Mouse (Mus musculus) frontal cortex, postnatal 36 days (tissue): ENCODE results near the gene Wdr93.

Experiments
- DNase-seq, 2 experiments: peaks; one replicate each; pipeline ENCODE4 v3.0.0; 2022; ENCODE audit warnings: low spot score in 2 of 2

Wdr93 gene

GRCm38 (mm10) chr7:79801391-79801790, 58.4 kb downstream of the Wdr93 start:
- no peak for DNase-seq

DNA sequence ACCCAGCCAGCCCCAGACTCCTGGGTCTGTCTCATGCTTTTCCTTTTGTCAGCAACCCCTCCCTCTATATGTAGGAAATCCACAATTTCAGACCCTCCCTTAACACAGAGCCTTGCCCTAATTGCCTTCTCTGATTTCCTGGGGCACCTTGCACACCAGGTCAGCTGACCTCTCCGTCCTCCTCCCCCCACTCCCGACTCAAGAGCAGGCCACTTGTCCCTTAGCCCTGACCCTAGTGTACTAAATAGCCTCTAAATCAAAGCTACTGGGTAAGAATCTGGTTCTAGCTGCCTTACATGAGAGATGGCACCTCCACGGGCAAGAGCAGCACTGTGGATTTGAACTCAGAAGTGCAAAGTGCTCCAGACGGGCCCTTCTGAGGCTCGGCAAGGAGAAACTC, 59.1 kb downstream of the Wdr93 start:
- DNase-seq, result no peak

DNA sequence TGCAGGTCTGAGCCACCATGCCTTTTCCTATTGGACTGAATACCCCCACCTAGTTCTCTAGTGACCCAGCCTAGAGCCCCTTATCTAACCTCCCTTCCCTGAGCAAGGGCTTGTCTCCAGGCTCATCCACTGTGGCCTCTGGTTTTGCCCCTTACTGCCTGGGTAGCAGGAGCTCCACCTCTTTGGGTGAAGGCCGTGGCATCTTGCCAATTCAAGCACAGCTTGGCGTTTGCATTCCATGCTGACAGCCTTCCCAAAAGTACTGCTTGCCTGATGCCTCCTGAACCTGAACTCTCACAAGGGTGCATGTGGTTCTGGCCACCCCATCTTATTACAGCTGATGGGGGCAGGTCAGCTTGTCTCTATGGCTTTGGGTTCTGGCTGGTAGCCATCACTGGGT, 60.9 kb downstream of the Wdr93 start:
- no peak for DNase-seq

- no peak for DNase-seq
These were observed 65.6 kb downstream of the Wdr93 start for GRCm38 (mm10) chr7:79808561-79808960.

DNA sequence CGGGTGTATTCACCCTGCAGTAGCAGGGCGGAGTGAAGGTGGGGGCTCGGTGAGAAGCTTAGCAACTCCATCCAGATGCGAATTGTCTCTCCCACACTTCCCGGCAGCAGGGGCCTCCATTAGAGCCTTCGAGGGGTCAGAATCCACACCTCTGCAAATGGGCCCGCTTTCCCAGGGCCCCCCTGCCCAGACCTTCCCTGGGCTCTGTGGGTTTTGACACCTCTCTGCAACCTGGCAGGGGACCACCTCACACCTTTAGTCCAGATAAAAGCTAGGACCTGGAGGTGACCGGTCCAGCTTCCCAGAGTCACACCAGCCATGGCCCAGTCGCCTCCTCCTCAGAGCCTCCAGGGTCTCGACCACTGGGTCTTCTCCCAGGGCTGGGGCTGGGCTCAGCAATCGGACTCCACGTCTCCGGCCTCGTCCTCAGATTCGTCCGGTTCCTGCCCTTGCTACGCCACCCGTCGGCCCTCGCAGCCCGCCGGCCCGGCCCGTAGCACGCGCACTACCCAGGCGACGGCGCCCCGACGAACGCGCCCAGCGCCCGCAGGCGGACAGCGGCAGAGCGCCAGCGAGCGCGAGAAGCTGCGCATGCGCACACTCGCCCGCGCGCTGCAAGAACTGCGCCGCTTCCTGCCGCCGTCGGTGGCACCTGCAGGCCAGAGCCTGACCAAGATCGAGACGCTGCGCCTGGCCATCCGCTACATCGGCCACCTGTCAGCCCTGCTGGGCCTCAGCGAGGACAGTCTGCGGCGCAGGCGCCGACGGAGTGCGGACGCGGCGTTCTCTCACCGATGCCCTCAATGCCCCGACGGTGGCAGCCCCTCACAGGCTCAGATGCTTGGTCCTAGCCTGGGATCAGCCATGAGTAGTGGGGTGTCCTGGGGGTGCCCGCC, 67.9 kb downstream of the Wdr93 start, which contains the start of gene Mesp2:
TSS of gene Mesp2 (plus strand) at position 117 of the 896 bp plus-strand sequence.
- peak; percentile 58 to 68 for DNase-seq

GRCm38 (mm10) chr7:79813409-79813808, 70.4 kb downstream of the Wdr93 start:
- DNase-seq, result no peak

DNA sequence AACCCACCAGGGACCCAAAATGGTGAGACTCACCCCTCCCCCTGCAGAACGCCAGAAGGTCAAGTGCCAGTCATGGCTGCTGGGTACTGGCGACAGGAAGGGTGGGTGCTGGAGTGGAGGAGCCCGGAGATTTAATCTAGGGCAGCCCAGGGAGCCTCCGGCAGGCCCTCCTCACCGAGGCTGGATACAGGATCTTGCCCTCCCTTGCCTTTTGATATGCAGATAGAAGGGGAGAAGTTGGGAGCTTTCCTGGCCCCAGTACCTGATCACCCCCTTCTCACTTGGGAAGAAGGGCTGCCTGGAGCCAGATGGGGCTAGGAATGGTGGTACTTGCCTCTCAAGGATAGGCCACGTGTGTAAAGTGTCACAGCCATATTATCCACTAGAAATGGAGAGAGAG, 75.4 kb downstream of the Wdr93 start:
- DNase-seq, result no peak

DNA sequence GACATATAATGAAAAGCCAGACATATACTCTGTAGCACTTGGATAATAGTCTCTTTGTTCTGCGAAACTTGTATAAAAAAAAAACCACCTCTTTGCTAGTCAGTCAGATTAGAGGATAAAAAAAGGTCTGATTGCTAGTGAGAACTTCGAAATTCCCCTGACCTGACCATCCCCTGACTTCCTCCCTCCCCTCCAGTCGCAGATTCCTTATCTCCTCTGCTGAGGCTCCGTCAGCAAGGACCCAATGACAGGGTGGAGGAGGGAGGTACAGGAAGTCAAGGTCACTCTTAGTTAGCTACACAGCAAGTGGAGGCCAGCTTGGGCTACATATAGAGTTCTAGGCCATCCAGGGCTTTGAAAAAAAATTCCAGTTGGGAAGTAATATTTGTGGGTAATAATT, 76.6 kb downstream of the Wdr93 start:
- DNase-seq, result no peak

- DNase-seq, result no peak
These were observed 77.0 kb downstream of the Wdr93 start for GRCm38 (mm10) chr7:79819996-79820395.

DNA sequence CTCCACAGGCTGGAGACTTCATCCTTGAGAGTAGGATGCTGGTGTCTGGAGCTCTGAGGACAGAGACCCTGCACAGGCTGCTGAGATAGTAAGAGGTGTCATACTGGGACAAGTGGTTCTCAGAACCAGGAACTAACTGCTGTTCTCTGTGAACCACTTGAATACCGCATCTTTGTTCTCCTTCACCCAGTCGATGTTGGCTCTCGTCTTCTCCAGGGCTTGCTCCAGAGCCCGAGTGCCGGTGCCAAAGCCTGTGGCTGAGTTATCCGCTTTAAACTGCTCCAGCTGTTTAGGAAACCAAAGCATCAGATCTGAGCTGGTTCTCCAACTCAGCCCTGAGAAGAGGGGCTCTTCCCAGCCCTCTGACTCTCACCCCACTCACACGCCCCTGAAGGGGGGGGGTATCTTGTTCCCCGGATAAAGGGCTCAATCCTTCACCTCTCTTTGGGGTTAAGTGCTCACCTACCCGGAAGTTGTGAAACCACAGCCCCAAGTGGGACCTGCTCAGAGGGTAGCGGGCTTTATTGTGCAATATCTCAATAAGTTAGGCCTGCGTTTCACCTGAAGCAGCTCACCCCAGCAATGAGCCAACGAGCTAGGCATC, 79.2 kb downstream of the Wdr93 start:
- DNase-seq, result no peak

DNA sequence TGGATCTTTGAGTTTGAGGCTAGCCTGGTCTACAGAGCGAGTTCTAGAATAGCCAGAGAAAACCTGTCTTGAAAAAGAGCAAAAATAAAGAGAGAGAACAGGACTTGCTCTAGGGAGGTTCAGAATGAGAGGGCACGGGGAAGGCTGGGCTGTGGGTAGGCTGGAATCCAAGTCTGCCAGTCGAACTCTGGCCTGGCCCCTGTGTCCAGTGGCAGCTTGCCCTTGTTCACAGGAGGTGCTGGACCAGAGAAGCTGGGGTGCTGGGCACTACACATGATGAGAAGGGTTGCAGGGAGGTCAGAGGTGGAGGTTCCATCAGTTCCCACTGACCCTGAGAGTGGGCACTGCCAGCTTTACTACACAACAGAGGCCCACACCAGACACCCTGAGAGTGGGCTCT, 85.4 kb downstream of the Wdr93 start:
- DNase-seq, result no peak

GRCm38 (mm10) chr7:79831145-79831544, 88.2 kb downstream of the Wdr93 start:
- DNase-seq, result no peak

DNA sequence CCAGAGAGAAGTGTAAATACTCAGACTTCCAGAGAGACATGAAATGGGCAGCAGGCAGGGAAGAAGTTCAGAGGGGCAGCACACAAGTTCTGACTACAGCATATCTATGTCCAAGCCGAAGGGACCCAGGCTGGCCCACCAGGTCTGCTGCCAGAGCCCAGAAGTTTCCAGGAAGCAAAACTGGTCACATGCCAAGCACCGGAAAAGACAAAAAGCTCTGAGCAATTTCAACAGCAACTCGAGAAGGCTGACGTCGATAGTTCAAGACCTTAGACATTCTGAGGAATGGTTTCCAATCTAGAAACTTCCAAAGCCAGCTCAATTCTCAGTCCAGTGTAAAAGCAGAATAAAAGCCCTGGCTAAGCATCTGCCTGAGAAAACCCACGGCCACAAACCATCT, 88.6 kb downstream of the Wdr93 start:
- no peak for DNase-seq

- no peak for DNase-seq
These were observed 90.0 kb downstream of the Wdr93 start for GRCm38 (mm10) chr7:79832980-79833379.

DNA sequence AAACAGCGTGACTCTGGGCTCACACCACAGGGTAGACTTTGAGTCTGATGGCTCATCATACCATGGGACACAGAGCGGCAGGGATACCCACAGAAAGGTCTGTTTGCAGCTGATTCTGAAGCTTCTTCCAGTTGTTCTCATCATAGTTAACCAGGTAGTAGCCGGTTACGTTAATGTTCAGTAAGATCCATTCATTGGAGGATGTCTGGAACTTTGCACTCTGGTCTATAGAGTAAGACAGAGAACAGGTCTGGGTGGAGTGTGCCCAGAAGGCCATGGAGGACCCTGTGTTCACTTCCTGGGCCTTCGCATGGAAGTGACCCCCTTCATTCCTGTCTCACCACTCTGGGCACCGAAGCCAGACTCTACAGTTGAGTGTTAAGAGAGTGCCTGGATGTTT, 92.2 kb downstream of the Wdr93 start:
- no peak for DNase-seq
